Mouse (Mus musculus) c-Kit-positive CD71-positive TER-119-positive erythroid progenitor cells, embryonic 14.5 days (primary cell): ENCODE data around the gene Psap.
A peak's percentile ranks its signal among the peaks of the same experiment; 100 is the strongest.

Experiments
- DNase-seq: peaks from one replicate; pipeline ENCODE4 v3.0.0-alpha.2; 2013; ENCODE audit warnings: low spot score

The Psap gene

DNA sequence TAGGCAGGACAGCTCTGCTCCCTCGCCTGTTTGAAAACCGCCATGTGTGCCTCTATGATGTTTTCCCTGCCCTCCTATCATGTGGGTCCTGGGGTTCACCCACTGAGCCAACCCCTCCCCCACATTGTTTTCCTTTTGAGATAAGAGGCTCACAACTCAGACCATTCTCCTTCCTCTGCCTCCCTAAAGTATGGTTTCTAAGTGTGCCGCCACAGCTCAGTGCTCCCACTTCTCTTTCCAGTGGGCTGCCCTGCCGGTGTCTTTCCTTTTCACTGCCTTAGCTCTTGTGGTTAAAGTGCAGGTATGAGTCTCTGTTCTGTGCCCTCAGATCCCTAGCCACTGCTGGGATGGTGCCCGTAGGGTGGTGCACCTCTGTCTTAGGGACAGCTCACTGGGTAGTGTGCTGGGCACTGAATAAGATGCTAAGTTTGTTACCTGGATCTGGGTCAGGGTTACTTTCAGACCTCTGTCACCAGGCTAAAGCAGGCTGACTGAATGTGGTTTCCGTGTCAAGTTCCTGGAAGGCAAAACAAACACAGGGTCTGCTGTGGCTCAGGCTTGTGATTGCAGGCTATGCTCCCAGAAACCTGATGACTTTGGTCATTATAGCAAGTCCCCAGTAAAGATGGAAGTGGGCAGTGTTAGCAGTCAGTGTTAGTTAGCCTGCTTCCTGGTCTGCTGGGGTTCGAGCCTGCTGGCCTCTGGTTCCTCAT is 12.8 kb downstream of the Psap start:
- no peak for DNase-seq

DNA sequence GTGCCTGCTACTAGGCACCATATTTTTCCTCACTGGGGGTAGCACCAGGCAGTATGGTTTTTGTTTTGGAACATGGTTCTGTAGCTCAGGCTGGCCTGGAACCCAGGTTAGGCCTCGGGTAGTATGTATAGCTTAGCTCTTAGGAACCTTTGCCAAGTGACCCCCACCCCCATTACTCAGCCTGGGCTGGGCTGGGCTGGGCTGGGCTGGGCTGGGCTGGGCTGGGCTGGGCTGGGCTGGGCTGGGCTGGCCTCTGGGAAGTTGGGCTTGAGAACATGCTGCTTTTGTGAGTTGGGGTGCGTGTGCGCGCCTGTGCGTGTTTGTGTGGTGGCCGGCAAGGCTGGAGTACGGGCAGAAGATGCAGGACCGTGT is 13.3 kb downstream of the Psap start:
- DNase-seq = no peak

DNA sequence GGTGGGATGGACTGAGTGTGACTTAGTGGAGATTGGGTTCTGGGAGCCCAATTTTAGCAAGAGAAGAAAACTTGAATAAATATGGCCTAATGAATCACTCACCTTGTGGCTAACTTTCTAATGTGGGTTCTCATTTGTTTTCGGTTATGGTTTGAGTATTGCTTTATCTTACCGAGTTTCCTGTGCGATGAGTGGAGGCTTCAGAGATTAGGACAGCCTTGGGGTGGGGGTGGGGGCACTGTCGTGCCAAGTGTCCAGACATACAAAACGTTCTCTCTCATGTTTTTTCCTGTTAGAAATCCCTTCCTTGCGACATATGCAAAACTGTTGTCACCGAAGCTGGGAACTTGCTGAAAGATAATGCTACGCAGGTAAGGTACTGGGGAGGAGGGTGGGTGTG is 14.8 kb downstream of the Psap start:
- no peak for DNase-seq

DNA sequence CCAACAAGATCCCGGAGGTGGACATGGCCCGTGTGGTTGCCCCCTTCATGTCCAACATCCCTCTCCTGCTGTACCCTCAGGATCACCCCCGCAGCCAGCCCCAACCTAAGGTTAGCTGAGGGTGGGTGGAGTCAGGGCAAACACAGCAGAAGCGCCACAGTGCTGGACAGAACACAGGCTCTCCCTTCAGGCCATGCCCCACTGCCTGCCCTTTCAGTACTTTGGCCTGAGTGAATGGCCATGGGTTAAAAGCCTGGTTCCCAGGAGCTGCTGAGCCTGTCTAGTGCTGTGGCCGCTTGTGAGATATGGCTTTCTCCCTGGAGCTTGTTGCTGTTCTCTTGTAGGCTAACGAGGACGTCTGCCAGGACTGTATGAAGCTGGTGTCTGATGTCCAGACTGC is 17.2 kb downstream of the Psap start:
- DNase-seq = no peak

DNA sequence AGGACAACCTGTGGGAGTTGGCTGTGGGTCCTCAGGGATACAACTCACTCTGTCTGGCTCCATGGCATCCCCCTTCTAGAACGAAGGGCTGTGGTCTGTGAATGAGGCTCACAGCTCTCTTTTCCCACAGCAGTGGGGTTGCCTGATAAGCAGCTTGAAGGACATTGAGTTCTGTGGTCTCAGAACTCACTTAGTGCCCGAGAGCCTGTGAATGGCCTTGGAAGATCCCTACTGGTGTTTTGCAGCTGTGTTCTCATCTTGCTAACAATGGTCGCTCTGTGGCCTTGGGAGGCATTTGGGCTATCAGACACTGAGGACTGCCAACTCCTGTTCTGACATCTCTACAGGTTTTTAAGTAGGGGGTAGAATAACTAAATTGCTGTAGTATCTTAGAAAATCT is 17.9 kb downstream of the Psap start:
- DNase-seq = no peak

DNA sequence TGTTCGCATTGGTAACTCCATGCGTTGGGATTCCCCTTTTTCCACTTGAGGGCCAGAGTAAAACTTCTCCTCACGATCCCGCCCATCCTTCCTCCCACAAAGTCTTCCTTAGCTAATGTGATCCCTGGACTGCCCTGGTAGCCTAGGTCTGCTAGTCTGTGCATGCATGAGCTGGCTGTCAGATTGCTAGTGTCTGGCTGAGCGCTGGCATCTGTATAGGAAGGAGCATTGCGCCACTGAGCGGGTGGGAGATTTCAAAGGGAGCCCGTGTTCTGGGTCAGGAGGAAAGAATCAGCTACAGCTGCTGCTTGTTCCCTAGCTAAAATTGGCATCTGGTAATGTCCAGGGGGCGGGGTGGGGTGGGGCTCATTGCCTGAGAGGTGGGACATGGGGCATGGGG is 18.6 kb downstream of the Psap start:
- DNase-seq = no peak

DNA sequence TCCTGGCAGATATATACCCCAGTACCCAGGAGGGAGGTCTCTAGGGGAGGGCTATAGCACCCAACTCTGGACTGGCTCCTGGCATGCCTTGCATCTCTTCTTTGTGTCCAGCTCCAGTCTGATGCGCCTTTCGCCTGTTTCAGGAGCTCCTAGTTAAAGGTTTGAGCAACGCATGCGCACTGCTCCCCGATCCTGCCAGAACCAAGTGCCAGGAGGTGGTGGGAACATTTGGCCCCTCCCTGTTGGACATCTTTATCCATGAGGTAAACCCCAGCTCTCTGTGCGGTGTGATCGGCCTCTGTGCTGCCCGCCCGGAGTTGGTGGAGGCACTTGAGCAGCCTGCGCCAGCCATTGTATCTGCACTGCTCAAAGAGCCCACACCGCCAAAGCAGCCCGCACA is 22.2 kb downstream of the Psap start:
- no peak for DNase-seq

DNA sequence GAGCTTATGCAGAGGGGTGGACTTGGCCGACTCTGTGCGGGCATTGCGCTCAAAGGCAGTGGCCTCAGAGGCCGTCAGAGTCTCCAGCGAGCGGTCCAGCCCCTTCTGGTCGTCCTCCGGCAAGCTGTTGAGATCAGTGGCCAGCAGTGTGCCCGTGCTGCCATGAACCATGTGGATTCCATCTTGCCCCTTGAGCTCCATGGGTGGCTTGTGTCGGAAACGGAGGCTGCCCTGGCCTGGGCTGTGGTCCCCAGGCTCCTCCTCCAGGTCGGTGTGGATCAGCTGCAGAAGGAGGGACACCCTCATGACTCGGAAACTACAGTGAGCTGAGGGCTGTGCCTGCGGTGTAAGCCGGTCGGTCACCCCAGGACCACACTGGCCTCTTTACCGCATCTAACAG is 26.0 kb downstream of the Psap start:
- DNase-seq = no peak

DNA sequence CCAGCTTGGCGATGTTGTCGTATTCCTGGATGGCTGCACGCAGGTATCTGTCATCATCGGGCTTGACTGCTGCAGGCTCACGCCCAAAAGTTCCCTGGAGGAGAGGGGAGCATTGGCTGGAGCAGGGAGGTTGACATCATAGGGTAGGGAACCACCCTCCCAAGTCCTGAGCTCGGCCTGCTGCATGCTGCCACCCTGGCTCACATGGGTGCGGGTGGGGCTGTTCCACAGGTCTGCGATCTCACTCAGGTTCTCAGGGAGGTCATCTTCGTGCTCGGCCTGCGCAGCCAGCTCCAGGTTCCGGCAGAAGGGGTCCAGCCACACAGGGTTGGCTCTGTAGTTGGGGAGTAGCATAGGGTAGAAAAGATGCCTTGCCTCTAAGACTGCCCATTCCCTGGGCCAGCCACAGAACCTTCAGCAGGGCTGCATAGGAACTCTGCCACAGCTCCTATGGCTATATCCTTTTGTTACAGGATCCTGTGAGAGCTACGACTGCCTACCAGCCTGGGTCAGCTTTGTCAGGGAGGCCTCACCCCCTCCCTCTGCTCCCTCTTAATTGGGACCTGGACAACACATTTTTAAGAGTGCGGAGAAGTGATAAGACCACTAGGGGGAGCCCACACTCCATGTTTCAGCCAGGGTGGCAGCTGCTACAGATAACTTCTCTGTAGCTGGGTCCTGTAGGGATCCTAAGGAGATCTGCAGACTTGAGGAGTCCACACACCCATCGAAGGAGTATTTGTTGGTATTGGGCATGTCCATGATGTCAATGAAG is 27.6 kb downstream of the Psap start:
- DNase-seq = peak; percentile 69

DNA sequence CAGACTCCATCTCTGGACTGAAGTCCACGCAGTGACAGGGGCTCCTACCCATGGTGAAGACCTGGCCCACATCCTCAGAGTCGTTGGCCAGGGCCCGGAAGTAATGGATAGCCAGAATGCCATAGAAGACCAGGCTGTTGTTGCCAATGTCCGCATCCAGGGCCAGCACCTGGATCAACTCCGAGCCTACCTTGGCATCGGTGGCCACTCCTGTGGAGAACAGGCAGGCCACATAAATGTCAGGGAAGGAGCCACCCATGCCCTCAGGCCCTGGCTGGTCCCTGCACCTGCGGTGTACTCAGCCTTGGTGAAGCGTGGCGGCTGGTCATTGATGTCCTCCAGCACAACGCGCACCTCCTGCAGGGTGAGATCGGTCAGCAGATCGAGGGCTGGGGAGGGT is 33.2 kb downstream of the Psap start:
- DNase-seq = no peak

DNA sequence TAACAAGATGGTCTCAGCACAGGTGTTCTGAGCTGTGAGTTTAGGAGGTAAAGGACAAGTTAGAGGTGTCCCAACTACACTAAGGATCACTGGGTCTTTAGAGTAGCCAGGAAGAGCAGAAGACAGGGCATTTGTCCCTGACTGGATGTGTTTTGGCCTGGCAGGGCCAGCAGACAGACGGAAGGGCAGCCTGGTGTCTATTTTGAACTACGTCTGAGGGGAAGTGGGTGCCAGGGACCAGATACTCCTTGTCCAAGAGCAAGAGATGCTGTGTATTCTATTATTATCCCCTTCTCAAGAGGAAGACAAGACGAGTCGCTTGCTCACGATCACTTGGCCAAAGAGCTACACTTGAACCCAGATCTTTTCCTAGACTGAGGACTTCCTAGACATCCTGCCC is 36.2 kb downstream of the Psap start:
- DNase-seq = no peak

DNA sequence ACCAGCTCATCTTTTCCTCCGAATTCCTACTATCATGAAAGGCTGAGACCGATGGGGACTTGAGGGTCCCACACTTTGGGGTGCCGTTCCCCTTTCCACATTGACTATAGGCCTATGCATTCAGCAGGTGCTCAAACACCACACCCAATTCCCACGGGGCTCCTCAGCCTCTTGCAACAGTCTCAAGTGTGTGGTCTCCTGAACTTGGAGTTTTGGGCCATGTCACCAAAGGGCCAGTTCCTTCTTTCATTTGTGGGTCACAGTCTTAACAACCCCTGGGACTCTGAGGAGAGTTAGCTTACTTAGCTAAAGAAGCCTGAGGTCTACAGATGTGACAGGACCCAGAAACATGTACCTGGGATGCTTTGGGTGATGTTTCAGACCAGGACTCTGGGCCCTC is 38.7 kb downstream of the Psap start:
- DNase-seq = no peak

DNA sequence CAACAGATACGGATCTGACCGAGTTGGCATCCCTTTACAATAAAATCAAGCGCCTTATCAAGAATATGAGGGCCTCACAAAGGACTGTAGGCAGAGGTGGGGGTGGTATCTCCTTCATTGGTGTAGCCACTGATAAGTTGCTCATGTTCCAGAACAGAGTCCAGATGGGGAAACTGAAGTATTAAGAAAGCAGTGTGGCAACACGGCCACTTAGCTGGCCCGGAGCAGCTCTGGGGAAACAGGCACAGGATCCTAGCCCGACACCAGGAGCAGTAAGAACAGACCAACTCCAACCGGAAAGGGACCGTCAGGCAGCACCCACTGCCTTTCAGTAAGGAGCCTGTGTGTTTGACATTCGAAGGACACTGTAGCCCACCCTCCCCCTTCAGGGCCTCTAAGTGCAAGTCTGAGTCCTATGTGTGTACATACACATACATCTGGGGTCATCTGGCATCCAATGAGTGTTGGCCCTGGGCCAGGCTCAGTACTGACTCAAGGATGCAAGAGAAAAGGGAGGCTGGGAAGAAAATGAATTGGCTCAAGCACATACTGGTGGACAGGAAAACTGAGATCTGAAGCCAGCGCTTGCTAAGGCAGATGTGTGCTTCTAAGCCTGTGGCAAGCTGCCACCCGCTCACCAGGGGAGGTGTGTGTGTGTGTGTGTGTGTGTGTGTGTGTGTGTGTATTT is 51.7 kb downstream of the Psap start:
- DNase-seq = no peak

DNA sequence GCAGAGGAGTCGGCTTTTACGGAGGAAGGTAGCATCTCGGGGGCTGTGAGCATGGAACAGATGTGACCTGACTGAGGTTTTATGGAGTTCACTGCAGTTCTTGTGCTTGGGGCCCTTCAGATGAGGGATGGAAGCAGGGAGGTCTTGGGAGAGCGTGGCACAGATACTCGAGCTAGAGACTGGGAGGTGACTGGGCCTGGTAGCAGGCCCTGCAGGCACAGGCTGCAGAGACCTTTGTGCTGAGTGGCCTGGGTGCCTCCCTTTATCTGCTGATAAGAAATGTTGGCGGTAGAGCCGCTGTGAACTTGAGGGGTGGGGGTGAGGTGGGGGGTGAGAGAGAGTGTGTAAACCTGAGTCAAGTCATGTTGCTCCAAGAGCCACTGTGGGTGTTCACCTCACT is 57.2 kb downstream of the Psap start:
- DNase-seq = no peak

DNA sequence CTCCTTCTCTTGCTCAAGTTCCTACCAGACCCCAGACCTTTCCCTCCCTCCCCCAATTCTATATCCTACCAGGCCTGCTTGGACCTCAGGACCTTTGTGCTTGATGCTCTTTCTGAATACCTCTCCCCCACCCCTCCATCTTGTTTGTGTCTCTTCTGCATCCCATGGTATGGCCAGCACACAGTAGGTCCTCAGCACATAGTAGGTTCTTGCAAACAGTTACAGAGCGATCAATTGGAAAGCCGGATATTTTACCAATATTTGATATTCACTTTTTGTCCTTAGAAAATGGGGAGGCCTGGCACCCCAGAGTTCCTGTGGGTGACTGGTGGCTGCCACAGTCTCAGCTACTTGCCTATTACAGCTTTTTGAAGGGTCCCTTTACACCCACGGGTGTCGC is 57.6 kb downstream of the Psap start:
- no peak for DNase-seq

DNA sequence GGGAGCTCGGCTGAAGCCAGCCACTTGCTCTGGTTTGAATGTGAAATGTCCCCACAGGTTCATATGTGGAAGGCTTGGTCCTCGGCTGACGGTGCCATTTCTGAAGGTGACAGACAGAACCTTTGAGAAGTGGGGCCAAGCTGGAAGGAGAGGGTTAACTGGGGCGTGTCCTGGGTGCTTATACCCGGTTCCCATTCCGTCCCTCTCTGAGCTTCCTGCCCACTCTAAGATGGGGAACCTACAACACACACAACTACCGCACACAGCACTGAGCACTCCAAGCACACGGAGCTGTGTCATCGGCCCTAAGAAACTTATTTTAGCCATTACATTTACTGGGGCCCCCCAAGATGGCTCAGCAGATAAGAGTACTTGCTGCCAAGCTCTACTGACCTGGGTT is 64.1 kb downstream of the Psap start:
- DNase-seq = no peak

DNA sequence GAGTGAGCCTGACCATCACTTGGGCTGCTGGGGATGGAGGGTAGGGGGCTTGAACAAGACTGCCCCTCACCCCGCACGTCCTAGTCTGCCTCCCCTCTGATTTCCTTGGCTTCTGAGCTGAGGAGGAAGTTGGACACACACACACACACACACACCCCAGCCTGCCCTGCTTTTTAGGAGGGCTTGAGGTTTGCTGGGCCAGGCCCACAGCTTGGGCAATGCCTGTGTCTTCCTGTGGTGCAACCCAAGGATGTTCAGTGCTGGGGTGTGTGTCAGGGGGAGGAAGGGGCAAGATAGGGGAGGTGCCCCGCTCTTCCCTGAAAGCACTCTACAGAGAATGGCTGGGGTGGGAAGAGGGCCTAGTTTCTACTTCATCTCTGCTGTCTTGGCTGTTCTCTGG is 66.7 kb downstream of the Psap start:
- no peak for DNase-seq

DNA sequence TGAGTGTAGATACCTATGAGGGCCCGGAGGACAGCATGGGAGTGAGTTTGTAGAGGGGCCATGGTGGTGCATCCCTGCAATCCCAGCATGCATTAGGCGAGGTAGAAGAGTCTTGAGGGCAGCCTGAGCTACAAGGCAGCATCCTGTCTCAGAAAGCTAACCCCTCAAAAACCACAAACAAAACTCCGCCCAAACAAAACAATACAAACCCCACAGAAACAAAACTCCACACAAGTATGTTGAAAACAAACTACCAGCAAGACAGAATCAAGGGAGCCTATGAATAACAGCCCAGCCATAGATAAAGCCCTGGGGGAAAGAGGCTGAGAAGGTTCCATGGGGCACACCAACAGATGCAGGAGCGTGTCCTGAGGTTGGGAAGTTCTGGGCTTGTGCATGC is 68.6 kb downstream of the Psap start:
- no peak for DNase-seq

DNA sequence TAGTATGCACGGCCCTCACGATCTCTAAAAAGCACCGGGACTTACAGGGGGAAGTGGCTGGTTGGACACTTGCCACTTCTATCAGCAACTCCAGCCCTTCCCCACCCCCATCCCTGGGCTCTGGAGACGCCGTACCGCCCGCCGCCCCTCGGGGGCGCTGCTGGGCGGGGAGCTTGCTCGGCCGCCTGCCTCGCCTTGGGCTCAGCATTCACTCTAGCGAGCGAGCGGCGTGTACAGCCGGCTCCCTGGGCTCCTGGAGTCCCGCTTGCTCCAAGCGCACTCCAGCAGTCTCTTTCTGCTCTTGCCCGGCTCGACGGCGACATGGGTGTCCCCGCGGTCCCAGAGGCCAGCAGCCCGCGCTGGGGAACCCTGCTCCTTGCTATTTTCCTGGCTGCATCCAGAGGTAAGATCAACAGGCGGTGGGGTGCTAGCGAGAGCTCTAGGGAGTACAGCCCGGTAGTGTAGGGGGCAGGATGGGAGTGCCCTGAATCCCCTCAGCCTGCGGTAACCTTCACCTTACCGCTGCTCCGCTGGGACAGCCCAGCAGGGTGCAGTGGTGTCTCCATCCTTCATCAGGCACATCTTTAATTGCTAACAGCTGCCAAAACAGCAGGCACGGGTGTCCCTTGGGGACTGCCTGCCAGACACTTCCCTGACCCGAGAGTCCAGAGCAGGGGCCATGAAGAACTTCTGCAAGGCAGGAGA is 69.4 kb downstream of the Psap start, which contains the start of gene Vsir:
TSS of gene Vsir (plus strand) at position 151 of the 705 bp plus-strand sequence.
- DNase-seq = peak; percentile 73

DNA sequence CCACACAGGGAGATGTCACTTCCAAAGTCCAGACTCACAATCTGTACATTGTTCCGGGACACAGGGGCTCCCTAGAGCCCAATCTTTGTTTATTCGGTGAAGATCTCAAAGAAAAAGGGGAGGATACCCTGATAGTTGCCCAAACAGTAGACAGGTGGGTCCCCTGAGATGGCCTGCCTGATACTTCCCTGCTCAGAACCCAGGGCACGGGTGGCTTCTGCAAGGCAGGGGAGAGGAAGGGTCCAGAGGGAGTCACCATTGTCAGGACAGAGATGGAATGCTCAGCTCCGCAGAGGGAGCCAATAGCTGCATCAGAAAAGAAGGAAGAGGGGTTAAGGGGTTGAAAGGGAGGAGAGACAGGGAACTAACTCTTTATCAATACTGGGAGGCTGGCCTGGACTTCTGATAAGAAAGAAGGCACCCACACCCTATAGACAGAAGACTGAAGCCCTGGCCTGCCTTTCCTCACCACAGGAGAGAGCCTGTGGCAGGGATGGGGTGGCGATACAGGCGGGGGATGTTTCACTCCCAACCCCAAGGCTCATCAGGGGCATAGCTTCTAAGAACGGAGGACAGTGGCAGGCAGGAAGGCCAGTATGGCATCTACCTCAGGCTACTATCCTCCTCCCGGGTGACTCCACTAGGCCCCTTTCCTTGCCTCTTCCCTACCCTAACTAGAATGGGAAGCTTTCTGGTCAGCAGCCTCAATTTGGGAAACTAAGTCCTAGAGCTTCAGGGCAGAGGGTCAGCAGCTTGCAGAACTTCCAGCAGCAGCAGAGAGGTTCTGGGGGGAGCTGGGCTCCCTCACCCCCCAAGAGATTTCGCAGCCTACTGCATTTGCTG is 70.6 kb downstream of the Psap start:
- no peak for DNase-seq

DNA sequence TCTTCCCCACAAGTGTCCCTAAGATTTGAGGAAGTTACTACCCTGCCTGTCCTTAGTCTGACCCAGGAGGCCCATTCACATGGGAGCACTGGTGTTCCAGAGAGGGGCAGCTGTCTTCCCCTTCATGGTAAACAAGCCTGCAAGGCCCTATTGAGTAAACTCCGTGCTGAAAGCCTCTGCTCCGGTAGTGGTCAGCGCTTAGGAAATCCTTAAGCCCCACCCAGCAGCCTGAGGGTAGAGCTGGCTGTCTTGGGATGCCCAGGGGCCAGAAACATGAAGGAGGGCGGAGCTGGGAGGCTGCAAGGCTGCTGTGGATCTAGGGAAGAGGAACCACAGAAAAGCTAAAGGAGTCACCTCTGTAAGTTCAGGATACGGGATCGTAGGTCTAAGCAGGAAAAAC is 71.6 kb downstream of the Psap start:
- no peak for DNase-seq

DNA sequence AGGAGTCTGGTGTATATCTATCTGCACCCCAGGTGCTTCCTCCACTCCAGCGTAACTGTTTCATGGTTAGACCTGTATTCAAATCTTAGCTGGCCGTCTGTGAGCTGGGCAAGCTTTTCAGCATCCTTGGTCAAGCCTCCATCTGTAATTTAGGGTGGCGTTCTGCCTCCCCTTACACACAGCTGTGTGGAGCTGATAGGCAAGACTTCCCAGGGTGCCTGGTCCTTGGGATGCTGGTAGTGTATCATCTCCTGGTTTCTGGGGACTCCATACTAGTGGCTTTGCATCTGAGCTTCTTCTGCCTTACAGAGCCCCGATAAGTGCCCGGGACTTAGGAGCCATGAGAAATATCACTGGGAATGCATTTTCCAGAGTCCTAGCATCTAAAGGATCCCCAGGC is 72.2 kb downstream of the Psap start:
- no peak for DNase-seq
